Mouse (Mus musculus): Measurements from ENCODE around the gene Sin3b.
A peak's percentile ranks its signal among the peaks of the same experiment; 100 is the strongest.
"Not testable (repeated sequence)": the region's sequence is repeated elsewhere in the genome, so short reads cannot be mapped to it uniquely, and the experiment has no call there.

Sin3b gene

DNA sequence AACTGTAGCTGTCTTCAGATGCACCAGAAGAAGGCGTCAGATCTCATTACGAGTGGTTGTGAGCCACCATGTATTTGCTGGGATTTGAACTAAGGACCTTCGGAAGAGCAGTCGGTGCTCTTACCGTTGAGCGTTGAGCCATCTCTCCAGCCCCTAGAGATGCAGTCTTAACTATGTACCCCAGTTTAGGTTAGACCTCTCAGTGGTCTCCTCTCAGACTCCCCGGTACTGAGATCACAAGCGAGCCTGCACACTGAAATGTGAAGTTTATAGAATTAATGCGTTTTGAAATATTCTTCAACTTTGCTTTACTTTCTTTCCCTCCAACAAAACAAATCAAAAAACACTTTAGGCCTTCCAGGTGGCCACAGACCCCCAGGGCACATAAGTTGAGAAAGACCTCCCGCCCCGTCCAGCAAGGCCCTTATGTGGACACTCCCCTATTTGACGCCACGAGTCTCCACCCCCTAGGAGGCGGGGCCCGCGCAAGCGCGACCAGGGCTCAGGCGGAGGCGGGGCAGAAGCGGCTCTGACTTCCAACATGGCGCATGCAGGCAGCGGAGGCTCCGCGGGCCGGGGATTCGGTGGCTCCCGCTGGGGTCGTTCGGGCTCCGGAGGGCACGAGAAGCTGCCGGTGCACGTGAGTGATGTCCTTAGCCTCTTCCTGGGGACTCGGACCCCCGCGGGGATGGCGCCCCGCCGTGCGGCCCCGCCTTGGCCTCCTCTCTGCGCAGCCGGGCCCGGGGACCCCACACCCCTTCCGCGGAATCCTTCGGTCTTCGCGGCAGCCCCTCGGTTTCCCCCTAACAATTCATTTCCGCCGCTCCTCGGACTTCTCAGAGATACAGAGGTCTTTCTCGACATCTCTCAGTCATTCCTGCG lies at the start of gene Sin3b:
Gene Sin3b, plus strand, starts transcription at position 517 of the 882 bp plus-strand sequence.
- peak; percentile 94 for DNase-seq

DNA sequence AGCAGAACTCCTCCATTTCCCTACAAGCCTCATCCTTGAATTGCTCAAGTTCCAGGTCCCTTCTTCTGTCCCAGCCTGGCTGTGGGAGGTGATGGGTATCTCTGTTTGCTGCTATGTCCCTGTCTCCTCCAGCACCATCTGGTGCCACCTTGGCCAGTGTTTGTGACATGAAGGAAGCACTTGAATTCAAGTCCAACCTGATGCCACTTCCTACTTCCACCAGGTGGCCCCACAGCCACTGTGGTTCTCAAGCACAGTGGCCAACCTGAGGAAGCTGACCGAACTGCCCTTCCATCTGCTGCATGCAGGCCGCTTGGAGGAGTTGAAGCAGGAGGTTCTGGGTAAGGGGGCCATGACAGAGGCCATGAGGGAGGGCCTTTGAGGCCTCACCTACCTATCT lies 48.9 kb upstream of the Sin3b start:
- no peak for DNase-seq

DNA sequence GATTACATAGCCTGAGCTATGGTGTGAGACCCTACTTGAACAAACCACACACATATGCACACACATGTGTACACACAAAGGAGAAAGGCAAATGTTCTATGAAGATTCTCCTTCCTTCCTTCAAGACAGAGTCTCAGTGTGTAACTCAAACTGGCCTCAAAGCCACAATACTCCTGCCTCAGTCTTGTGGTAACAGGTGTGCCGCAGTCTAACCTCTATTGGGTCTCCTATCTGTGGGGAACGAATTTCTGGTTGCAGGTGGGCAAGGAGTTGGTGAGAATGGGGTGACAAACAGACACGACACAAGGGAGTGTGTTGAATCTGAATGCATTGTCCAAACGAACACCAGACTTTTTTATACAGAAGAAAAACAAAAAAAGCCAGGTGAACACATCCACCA lies 46.6 kb upstream of the Sin3b start:
- DNase-seq: no peak

DNA sequence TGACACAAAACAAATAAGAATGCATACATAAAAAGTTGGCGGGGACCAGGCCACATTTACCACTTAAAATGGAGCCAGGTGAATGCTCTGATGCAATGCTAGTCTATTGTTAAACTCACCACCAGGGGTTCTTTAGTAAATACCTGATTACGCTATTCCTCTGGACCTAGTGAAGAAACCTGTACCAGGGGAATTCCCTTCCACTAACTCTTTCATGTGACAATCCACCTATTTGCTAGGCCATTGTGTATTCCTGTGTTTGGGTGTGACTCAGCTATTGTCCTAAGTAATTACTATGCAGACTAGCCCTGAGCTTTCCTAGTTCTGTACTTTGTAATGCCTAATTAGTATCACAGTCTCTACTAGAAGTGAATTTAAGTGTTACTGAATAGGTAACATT lies 46.2 kb upstream of the Sin3b start:
- DNase-seq: not testable (repeated sequence)

DNA sequence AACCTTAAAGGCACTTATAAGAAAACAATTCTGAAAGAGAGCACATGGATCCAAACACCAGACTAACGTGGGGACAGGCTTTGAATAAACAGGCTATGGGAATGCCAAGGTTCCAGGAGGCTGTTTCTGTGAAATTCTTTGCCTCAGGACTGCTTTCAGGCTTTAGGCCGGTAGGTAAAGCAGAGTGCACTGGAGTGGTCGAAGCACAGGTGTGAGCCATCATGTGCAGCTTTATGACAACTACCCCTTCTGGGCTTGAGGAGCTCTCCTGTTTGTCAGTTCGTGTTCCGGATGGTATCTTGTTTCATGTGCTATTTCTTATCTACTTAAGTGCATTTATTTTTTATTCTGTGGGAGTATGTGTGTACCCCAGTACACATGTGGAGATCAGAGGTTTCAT lies 45.8 kb upstream of the Sin3b start:
- no peak for DNase-seq

DNA sequence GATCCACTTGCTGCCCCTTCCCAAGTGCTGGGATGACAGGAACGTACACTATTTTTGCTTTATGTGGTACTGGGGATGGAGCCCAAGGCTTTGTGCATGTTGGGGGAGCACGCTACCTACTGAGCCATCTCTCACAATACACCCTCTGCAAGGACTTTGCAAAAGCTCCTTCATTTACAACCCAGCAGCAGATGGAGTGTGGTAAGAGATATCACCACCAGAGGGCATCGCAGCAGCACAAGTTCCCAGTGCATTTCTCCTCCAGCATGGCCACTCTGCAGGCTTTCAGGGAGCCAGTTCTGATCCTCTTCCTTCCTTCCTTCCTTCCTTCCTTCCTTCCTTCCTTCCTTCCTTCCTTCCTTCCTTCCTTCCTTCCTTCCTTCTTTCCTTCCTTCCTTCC lies 43.0 kb upstream of the Sin3b start:
- peak; percentile 46 for DNase-seq

DNA sequence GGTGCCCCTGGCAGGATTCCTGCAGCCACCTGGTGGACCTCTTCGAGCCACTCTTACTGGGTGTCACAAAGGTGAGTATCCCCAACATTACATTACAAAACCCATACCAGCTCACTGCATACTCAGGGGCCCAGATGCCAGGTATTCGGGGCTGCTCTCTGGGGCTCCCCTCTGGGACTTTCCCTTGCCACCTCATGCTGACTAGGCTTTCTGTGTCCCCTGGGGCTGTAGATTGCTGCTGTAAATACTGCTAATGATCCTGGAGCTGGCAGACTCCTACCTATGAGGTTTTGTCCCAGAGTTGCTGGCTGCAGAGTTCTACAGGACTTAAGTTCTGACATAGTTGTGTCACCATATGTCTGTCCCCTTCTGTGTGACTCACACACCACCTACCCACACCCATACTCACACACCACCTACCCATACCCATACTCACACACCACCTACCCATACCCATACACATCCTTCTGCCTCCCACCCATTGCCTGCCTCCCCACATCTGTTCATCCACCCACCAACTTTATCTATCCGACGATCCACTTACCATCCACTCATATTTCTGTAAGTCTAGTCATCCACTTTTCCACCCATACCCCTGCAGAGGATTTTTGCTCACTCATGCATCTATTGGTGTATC lies 40.9 kb upstream of the Sin3b start:
- DNase-seq: no peak

DNA sequence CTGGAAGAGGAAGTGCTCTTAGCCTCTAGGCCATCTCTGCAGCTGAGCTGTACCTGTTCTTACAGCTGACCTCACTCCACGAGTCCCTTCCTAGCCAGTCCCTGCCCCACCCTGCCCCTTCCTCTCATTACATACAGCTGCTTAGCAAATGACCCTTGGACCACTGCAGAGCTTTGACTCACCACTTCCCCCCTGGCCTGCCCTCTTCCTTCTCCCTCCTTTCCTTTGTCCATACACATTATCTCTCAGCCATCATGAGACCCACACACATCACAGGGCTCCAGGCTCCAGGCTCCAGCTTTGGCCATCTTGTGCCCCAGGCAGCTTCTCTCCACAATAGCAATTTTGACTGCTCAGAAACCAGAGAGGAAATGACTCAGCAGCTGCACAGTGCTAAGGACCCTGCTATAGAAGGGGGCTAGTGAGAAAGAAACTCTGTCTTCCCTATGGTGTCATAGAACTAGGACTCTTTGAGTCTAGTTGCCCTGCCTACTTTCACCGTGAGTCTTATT lies 40.0 kb upstream of the Sin3b start:
- DNase-seq: no peak

DNA sequence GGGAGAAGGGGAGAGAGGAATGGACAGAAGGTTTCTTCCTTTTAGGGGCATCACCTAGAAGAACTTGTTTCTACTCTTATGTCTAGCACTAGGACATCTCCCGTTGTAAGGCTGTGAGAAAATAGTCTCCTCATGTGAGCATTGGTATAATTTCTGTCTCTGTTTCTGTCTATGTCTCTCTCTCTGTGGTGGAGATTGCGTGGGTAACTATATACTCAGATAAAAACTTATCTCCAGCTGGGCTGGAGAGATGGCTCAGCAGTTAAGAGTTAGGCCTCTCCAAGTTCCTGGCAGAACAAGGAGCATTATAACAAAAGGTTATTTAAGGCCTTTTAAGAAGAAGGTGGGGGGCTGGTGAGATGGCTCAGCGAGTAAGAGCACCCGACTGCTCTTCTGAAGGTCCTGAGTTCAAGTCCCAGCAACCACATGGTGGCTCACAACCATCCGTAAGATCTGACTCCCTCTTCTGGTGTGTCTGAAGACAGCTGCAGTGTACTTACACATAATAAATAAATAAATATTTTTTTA lies 39.4 kb upstream of the Sin3b start:
- DNase-seq: not testable (repeated sequence)

DNA sequence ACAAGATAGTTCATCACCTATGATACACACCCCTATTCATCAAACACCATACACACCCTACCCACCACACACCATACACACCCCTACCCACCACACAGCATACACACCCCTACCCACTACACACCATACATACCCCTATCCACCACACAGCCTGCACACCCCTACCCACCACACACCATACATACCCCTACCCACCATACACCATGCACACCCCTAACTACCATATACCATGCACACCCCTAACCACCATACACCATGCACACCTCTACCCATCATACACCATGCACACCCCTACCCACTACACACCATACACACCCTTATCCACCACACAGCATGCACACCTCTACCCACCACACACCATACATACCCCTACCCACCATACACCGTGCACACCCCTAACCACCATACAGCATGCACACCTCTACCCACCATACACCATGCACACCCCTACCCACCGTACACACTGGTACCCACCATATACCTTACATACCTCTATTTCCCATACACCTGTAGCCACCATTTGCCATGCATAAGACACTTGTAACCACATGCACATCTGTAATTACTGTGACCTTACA lies 24.6 kb upstream of the Sin3b start:
- DNase-seq: no peak

DNA sequence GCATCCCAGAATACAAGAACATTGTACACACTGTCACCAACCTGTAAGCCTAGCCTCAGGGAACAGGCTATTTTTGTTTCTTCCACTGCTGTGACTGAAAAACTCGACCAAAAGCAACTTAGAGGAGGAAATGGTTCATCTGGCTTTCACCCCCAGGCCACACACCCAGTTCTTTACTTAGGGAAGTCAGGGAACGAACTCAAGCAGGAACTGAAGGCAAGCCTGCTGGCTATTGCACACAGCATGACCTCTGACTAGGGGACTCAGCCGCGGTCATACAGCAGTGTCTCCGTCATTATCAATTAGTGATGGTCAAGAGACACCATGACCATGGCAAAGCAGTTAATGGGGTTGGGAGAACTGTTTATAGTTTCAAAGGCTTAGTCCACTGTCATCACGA lies 10.5 kb upstream of the Sin3b start:
- DNase-seq: no peak

DNA sequence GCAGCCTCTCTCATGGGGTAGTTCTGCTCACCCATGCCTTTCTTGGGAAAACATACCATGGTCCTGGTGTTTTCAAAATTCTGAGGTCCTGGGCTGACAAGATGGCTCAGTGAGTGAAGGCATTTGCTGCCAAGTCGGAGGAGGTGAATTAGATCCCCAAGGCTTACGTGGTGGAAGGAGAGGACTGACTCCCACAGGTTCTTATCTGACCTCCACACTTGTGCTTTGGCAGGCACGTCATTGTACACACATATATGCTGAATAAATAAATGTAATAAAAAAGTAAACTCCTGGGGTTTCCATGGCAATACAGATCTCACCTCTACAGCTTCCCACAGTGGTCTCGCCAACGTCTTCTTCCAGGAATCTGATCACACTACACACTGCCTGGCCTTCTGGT lies 6.5 kb upstream of the Sin3b start:
- DNase-seq: no peak

DNA sequence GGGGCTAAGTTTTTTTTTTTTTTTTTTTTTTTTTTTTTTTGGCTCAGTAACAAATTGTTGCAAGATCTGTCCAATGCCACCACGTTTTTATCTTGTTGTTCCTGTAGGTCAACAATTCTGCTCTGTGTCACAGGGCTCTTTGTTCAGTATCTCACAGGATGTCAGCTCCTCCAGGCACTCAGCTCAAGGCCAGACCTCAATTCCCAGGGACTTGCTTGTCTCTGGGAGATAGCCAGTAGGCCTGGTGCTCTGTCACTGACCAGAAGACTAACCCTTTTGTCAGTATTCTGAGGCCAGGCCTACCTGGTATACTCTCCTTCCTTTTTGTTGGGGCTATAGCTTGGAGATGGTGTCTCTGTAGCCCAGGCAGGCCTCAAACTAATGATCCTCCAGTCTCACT lies 2.5 kb upstream of the Sin3b start:
- no peak for DNase-seq

DNA sequence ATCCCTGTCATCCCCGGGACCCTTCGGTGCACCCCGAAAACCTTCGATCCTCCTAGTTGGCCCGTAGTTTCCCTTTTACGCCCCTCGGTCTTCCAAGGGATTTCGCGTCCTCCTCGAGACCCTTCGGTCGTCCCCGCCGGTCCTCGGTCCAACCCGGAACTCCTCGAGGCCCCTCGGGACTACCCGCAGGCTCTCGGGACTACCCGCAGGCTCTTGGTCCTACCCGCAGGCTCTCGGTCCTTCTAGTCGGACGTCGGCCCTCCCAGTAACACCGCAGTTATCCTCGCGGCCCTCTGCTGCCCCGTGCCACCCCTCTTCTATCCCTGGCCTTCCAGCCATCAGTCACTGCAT lies 541 bp downstream of the Sin3b start:
- DNase-seq: no peak

DNA sequence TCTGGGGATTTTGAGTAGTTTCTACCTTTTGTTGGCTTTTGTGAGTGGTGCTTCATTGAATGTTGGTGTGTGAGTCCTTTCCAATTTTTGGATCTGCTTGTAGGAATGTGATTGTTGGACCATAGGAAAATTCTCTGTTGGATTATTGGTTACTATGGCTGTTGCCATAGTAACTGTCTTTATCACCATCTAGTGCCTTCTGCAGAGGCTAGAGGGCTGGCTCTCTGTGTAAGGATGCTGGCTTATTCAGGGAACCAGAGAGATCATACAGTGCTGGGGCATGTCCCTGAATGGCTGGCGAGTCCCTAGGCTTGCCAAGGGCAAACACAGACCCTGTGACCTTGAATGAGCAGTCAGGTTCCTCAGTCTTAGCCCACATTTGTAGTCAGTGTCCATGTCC lies 5.6 kb downstream of the Sin3b start:
- DNase-seq: no peak

DNA sequence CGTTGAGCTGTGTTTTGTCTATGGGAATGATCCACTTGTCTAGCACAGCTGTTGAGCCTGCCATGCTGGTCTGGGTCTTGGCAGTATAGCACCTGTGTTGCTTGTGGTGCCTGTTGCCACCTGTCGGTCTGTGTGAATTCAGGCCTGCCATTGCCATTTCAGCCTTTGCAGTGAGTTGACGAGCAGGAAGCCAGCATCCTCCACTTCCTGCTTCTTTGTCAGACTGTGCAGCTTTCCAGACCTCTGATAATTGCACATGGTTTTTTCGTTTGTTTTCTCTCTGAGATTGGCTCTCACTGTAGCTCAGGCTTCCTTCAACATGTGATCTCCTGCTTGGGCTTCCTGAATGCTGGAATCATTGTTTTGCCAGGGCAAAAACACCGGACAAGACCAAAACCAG lies 11.9 kb downstream of the Sin3b start:
- no peak for DNase-seq

DNA sequence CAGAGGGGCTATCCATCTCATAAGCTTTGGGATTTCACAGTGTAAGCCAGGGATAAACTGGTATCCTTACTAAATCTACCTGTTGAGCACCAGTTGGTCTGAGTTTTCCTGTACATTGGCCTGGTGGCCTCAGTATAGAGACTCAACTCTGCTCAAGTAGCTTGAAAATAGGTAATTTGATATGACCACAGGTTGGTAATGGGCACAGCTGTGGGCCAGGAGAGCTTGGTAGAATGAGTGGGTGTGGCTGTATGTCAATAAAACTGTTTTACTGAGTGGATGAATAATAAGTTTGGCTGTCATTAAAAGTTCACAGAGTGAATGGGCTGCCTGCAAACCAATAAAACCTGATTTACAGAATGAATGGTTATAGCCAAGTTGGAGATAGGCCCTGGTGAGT lies 13.8 kb downstream of the Sin3b start:
- DNase-seq: no peak

DNA sequence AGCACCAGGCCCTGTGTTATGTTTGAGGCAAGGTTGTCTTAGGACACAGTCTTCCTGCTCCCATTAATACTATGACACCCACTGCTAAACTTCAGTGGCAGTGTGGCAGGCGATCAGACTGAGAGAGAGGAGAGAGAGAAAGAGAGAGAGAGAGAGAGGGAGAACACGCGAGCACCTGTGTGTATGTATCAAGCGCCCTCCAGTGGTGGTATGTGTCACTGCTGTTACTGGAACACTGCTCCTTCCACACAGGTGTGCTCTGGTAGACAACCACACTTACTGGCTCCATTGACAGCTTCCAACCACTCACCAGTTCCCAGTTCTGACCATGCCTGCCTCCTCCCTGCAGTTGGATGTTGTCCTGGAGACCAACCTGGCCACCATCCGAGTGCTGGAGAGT lies 23.0 kb downstream of the Sin3b start:
- peak; percentile 46 for DNase-seq

DNA sequence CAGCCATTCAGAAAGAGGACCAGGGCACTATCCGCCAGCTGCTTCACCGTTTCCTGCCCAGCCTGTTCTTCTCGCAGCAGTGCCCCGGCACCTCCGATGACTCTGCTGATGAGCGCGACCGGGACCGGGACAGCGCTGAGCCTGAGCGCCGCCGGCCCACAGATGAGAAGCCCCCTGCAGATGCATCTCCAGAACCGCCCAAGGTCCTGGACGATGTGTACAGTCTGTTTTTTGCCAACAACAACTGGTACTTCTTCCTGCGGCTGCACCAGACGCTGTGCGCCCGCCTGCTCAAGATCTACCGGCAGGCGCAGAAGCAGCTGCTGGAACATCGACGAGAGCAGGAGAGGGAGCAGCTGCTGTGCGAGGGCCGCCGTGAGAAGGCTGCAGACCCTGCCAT lies 26.8 kb downstream of the Sin3b start:
- no peak for DNase-seq

DNA sequence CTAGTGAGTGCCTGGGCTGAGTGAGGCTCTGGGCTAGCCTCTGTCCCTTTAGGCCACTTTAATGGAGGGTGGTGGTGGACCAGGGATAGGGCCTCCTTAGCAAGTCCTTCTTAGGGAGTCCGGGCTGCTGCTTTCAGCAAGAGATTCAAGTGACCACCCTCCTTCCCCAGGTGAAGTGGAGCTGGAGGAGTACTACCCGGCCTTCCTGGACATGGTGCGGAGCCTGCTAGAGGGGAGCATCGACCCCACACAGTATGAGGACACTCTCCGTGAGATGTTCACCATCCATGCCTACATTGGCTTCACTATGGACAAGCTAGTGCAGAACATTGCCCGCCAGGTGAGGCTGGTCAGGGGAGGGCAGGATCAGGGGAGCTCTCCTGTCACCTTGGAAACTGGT lies 27.2 kb downstream of the Sin3b start:
- no peak for DNase-seq

DNA sequence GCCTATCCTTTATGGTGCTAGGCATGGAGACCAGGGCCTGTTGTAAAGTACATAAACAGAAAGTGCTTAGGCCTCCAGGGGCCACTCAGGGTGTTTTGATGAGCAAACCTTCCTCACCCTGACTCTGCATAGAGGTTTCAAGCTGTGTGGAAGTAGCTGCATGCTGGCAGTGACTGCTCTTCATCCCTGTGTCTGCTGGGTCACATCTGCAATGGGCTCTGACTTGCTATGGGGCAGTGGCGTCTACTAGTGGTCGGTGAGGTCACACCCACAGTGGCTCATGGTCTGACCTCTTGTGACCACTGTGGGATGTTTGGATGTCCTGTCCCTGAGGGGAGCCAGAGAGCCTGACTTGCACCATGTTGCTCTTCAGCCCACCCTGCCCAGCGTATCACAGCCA lies 28.0 kb downstream of the Sin3b start:
- no peak for DNase-seq

DNA sequence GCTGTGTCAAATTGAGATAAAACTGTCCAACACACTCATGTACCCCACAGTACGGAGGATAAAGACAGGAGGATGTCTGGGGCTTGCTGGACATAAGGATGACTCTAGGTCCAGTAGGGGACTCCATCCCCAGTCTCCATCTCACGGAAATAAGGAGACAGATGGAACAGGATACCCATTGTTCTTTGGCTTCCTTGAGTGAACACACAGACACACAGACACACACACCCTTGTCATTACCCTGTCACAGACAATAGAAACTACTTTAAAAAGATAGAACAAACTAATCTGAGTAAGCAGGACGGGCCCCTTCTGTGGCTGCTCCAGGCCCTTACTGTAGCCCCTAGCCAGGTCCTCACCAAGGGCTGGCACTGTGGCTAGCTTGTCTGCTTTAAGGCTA lies 29.2 kb downstream of the Sin3b start:
- DNase-seq: no peak

DNA sequence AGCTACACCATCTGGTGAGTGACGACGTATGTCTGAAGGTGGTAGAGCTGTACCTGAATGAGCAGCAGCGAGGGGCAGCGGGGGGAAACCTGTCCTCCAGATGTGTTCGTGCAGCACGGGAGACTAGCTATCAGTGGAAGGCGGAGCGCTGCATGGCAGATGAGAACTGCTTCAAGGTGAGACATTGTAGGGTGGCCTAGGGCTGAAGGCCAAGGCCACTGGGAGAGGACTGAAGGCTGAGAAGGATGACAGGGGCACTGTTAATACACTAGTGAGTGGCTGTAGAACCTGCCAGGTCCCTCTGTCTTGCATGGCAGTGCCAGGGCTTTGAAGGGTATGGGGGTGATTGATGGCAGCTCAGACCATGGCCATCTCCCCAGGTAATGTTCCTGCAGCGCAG lies 30.1 kb downstream of the Sin3b start:
- DNase-seq: no peak

DNA sequence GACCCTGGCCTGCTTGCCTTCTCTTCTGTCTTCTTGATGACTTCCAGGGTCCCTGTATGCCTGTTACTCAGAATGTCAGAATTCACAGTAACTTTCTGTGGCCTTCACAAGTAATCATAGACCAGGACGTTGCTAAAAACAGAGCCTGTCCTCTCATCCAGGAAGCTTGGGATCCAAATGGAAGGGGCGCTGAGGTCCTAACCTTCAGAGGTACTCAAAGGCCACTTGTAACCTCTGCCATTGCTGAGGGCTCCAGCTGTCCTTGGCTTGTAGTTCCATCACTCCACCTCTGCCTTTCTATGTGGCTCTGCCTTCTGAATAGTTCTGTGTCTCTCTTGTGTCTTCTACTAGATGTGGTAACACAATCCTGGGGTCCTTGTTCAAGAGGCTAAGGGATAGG lies 30.7 kb downstream of the Sin3b start:
- no peak for DNase-seq
